Mouse (Mus musculus) myocyte (in vitro differentiated cells): ENCODE data around the gene Tmem243.
A peak's percentile ranks its signal among the peaks of the same experiment; 100 is the strongest.

Experiments
- CEBPB ChIP-seq: IDR thresholded peaks from 2 replicates; pipeline ENCODE4 v1.6.1; 2011; ENCODE audit warnings: mild to moderate bottlenecking, moderate library complexity; ENCODE audit not compliant: poor library complexity, insufficient read depth, severe bottlenecking
- E2F4 ChIP-seq: IDR thresholded peaks from one replicate; pipeline ENCODE4 v1.6.1; 2011; ENCODE audit warnings: mild to moderate bottlenecking, control low read depth, moderate library complexity; ENCODE audit not compliant: insufficient read depth
- MAX ChIP-seq: IDR thresholded peaks from one replicate; pipeline ENCODE4 v1.6.1; 2011; ENCODE audit warnings: low read depth, mild to moderate bottlenecking, control low read depth
- MYOD1 ChIP-seq, 3 experiments: IDR thresholded peaks; one replicate each; pipeline ENCODE4 v1.6.1; 2011; ENCODE audit warnings: control low read depth in 2 of 3, low read depth in 2 of 3, mild to moderate bottlenecking in 2 of 3, moderate library complexity in 1 of 3; ENCODE audit not compliant: insufficient read length in 2 of 3, control insufficient read depth in 1 of 3
- MYOG ChIP-seq, 3 experiments: IDR thresholded peaks; one replicate each; pipeline ENCODE4 v1.6.1; 2011; ENCODE audit warnings: control low read depth in 2 of 3, low read depth in 2 of 3, mild to moderate bottlenecking in 2 of 3; ENCODE audit not compliant: insufficient read length in 2 of 3, control insufficient read depth in 1 of 3, insufficient read depth in 1 of 3
- POLR2A ChIP-seq: IDR thresholded peaks from one replicate; pipeline ENCODE4 v1.6.1; 2011; ENCODE audit warnings: low read depth, mild to moderate bottlenecking, control low read depth, moderate library complexity; ENCODE audit not compliant: insufficient read length
- POLR2AphosphoS2 ChIP-seq: IDR thresholded peaks from one replicate; pipeline ENCODE4 v1.6.1; 2011; ENCODE audit warnings: low read depth, control low read depth; ENCODE audit not compliant: insufficient read length
- TCF12 ChIP-seq: IDR thresholded peaks from one replicate; pipeline ENCODE4 v1.6.1; 2011; ENCODE audit warnings: mild to moderate bottlenecking, control low read depth; ENCODE audit not compliant: poor library complexity, insufficient read depth, severe bottlenecking
- USF1 ChIP-seq: IDR thresholded peaks from one replicate; pipeline ENCODE4 v1.6.1; 2011; ENCODE audit warnings: low read depth, mild to moderate bottlenecking, control low read depth, moderate library complexity

- TF ChIP-seq POLR2A (no peak), E2F4 (no peak), MYOG (IDR thresholded peaks at IDR 0.05; ENCODE audit: control insufficient read depth in 1 of 3, insufficient read depth in 1 of 3, insufficient read length in 2 of 3, low read depth in 2 of 3) (no peak), USF1 (no peak), MAX (no peak), TCF12 (no peak), POLR2AphosphoS2 (no peak), CEBPB (peak; percentile 21; the same call in 1 of the 2 replicates), MYOD1 (IDR thresholded peaks at IDR 0.05; ENCODE audit: control insufficient read depth in 1 of 3, insufficient read length in 2 of 3, low read depth in 2 of 3) (no peak)
Observed at GRCm38 (mm10) chr5:9057277-9057879, 43.1 kb upstream of the Tmem243 start.
